Mouse (Mus musculus) megakaryocyte, embryonic 14.5 days (primary cell): ENCODE measurements around the gene Epb41l2. TPM values are rescaled to one million over a fixed set of nuclear protein-coding genes. Genes with fewer than 3 reads are reported as not detected.

Experiments
- H3K27me3 ChIP-seq: replicated peaks from 2 replicates; pipeline ENCODE3; 2012; ENCODE audit warnings: inconsistent platforms
- H3K36me3 ChIP-seq: replicated peaks from 2 replicates; pipeline ENCODE3; 2012; ENCODE audit warnings: low read length, inconsistent platforms, mixed read lengths
- H3K4me1 ChIP-seq: 2 replicates; pipeline ENCODE4 v1.6.1; 2012; ENCODE audit warnings: inconsistent platforms
- H3K4me3 ChIP-seq: replicated peaks from 2 replicates; pipeline ENCODE3; 2012; ENCODE audit warnings: moderate library complexity, mild to moderate bottlenecking, inconsistent platforms
- H3K9me3 ChIP-seq: 2 replicates; pipeline ENCODE4 v1.6.1; 2012; ENCODE audit warnings: inconsistent platforms
- FLI1 ChIP-seq: IDR thresholded peaks from 2 replicates; pipeline ENCODE4 v1.6.1; 2012; ENCODE audit warnings: low read length, inconsistent platforms, mixed read lengths
- GATA1 ChIP-seq: IDR thresholded peaks from 3 replicates; pipeline ENCODE4 v1.6.1; 2012; ENCODE audit warnings: mixed read lengths, low read length, inconsistent platforms, borderline replicate concordance
- polyA plus RNA-seq: library from polyadenylated mRNA; stranded (reverse); fragments of >175 nt; gene quantifications from 2 replicates; pipeline ENCODE4 v1.2.3, GENCODE M21; 2012; ENCODE audit warnings: low replicate concordance; ENCODE audit not compliant: insufficient read depth

The Epb41l2 gene
- polyA plus RNA-seq, 1 experiment: 33.7 TPM

GRCm38 (mm10) chr10:25327511-25327910, 32.1 kb upstream of the Epb41l2 start:
- Histone ChIP-seq H3K9me3 (no peaks in the 10 kb centered on the region), H3K4me1 (peaks cover 14% of the 10 kb centered on the region), H3K4me3 (no peak overlapping the region), H3K36me3 (no peaks in the 10 kb centered on the region), H3K27me3 (no peaks in the 10 kb centered on the region)
- TF ChIP-seq GATA1 (no peak), FLI1 (no peak)

- no peak overlapping the region for H3K4me3 ChIP-seq
- TF ChIP-seq FLI1: no peak
- TF ChIP-seq GATA1: no peak
- 0 out of 2 replicates have a peak, but pooled peaks cover 4% of the 10 kb centered on the region for H3K9me3 ChIP-seq
- peaks cover 14% of the 10 kb centered on the region for H3K4me1 ChIP-seq
- H3K36me3 ChIP-seq: no peaks in the 10 kb centered on the region
- H3K27me3 ChIP-seq: no peaks in the 10 kb centered on the region
These were observed 29.5 kb upstream of the Epb41l2 start for GRCm38 (mm10) chr10:25330094-25330493.

GRCm38 (mm10) chr10:25331321-25332049, 28.1 kb upstream of the Epb41l2 start:
- H3K36me3 ChIP-seq: no peaks in the 10 kb centered on the region
- H3K4me3 ChIP-seq: no peak overlapping the region
- peaks cover 14% of the 10 kb centered on the region for H3K4me1 ChIP-seq
- H3K9me3 ChIP-seq: 0 out of 2 replicates have a peak, but pooled peaks cover 4% of the 10 kb centered on the region
- H3K27me3 ChIP-seq: no peaks in the 10 kb centered on the region
- no peak for TF ChIP-seq GATA1
- TF ChIP-seq FLI1: no peak

- TF ChIP-seq GATA1: no peak
- TF ChIP-seq FLI1: no peak
These were observed 26.1 kb upstream of the Epb41l2 start for GRCm38 (mm10) chr10:25333390-25334079.

GRCm38 (mm10) chr10:25340675-25341074, 18.9 kb upstream of the Epb41l2 start:
- no peaks in the 10 kb centered on the region for H3K36me3 ChIP-seq
- no peak overlapping the region for H3K4me3 ChIP-seq
- no peaks in the 10 kb centered on the region for H3K4me1 ChIP-seq
- H3K27me3 ChIP-seq: no peaks in the 10 kb centered on the region
- no peaks in the 10 kb centered on the region for H3K9me3 ChIP-seq
- TF ChIP-seq FLI1 (no peak), GATA1 (no peak)

More at GRCm38 (mm10) chr10:25333390-25334079, 26.1 kb upstream of the Epb41l2 start:
- 0 out of 2 replicates have a peak, but pooled peaks cover 4% of the 10 kb centered on the region for H3K9me3 ChIP-seq
- no peaks in the 10 kb centered on the region for H3K36me3 ChIP-seq
- peaks cover 11% of the 10 kb centered on the region for H3K4me1 ChIP-seq
- no peaks in the 10 kb centered on the region for H3K27me3 ChIP-seq
- no peak overlapping the region for H3K4me3 ChIP-seq

- Histone ChIP-seq H3K9me3 (no peaks in the 10 kb centered on the region), H3K27me3 (no peaks in the 10 kb centered on the region), H3K4me1 (no peaks in the 10 kb centered on the region), H3K4me3 (no peak overlapping the region), H3K36me3 (no peaks in the 10 kb centered on the region)
- TF ChIP-seq FLI1: no peak
These were observed 16.8 kb upstream of the Epb41l2 start for GRCm38 (mm10) chr10:25342801-25343200.

- peaks cover 16% of the 10 kb centered on the region for H3K9me3 ChIP-seq
- TF ChIP-seq GATA1 (no peak), FLI1 (no peak)
- H3K27me3 ChIP-seq: peaks cover 2% of the 10 kb centered on the region
- no peak overlapping the region for H3K4me3 ChIP-seq
- H3K4me1 ChIP-seq: peaks cover 4% of the 10 kb centered on the region; the same call in 1 of the 2 replicates
- H3K36me3 ChIP-seq: no peaks in the 10 kb centered on the region
These were observed 5.7 kb upstream of the Epb41l2 start for GRCm38 (mm10) chr10:25353941-25354340.

- peaks cover 8% of the 10 kb centered on the region; the same call in 1 of the 2 replicates for H3K4me1 ChIP-seq
- no peak overlapping the region for H3K4me3 ChIP-seq
- H3K36me3 ChIP-seq: no peaks in the 10 kb centered on the region
- peaks cover 16% of the 10 kb centered on the region for H3K9me3 ChIP-seq
- TF ChIP-seq GATA1 (no peak), FLI1 (no peak)
- peaks cover 2% of the 10 kb centered on the region for H3K27me3 ChIP-seq
These were observed 5.2 kb upstream of the Epb41l2 start for GRCm38 (mm10) chr10:25354390-25354789.

- Histone ChIP-seq H3K36me3 (no peaks in the 10 kb centered on the region), H3K4me1 (peaks cover 32% of the 10 kb centered on the region), H3K27me3 (no peaks in the 10 kb centered on the region), H3K9me3 (no peaks in the 10 kb centered on the region), H3K4me3 (peak overlapping the region; percentile 97)
- TF ChIP-seq FLI1 (no peak), GATA1 (no peak)
These were observed 587 bp downstream of the Epb41l2 start for GRCm38 (mm10) chr10:25359959-25360811.
